Mouse (Mus musculus): ENCODE data around the gene Cyld. TPM values are rescaled to one million over a fixed set of nuclear protein-coding genes. Genes with fewer than 3 reads are reported as not detected.

Cyld gene
- 16.3 and 22.5 TPM in 2 replicates for polyA plus RNA-seq (2021; fragmentation: Nextera tagmentation)
- long read RNA-seq, experiment 1, partial matches to known transcripts, result 19 of 54 reads
- long read RNA-seq, experiment 1, other reads (novel, unspliced or antisense), result 33 of 54 reads
- long read RNA-seq, experiment 2, full-length matches to known transcripts, result 45 of 119 reads
- long read RNA-seq, experiment 2, partial matches to known transcripts, result 45 of 119 reads
- long read RNA-seq, experiment 2, other reads (novel, unspliced or antisense), result 29 of 119 reads

DNA sequence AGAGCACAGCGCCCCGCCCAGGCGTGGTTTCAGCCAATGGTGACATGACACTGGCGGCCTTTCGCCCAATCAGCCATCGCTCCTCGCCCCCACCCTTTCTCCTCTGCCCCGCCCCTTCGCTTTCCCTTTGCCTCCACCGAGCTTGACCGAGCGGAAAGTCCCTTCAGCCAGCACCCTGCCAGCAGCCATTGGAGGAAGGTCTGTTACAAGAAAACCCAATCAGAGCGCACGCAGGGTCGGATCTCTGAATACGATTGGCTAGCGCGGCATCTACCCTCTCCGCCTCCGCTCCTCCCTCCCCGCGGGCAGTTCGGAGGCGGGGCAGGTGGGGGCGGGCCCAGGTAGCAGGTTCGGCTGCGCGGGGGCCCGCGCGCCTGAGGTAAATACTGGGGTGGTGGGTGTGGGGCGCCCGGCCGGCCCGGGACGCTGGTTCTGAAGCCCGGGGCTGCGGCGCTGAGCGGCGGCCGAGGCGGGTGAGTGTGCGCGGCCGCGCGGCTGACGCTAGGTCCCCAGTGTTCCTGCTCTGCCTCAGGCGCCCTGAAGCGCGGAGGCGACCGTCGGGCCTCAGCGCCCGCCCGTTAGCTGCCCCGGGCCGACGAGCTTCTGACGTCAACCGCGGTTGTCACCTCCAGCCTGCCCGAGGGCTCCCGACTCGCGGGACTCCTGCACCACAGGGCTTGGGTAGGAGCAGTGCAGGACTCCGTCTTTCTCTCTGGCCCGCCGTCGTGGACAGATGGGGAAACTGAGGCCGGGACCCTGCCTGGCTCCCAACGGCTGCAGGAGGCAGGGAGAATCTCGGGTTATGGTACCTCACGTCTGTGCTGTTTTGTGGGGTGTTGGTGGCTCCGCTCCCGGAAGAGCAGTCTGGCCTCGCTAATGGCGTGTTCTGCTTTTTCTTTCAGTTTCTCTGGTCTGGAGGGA lies at the start of gene Cyld:
Gene Cyld, plus strand, starts transcription at position 308 of the 921 bp plus-strand sequence.

Other genes with a start within 250 kb of the Cyld start
- 8.0 and 11.2 TPM in 2 replicates for gene Nkd1, start 175.7 kb upstream of the Cyld start, polyA plus RNA-seq (2021; fragmentation: Nextera tagmentation)
- gene Snx20, start 60.9 kb upstream of the Cyld start, polyA plus RNA-seq (2021; fragmentation: Nextera tagmentation), result 0.59 and 1.1 TPM in 2 replicates
- gene Nod2, start 49.7 kb upstream of the Cyld start, polyA plus RNA-seq (2021; fragmentation: Nextera tagmentation), result 0.09 TPM in 1 of 2 replicates, not detected in the other

All from layer of hippocampus, adult 6 months (tissue).